Mouse (Mus musculus) small intestine, adult 2 months (tissue): ENCODE measurements at regions not wholly inside any gene's neighbourhood (a gene's known extent, or its start where the extent isn't known, plus 50 kb on each side); places are given as distances from the start of the nearest gene placed in this dataset.

Experiments used
- CTCF ChIP-seq: fragments of 200-500 bp; IDR thresholded peaks from 2 replicates; pipeline ENCODE4 v1.5.1; 2012; ENCODE audit warnings: low read depth, mild to moderate bottlenecking, control low read depth, inconsistent platforms, low read length, moderate library complexity, mixed read lengths; ENCODE audit not compliant: insufficient replicate concordance, insufficient read length; ENCODE audit errors: extremely low read depth
- POLR2A ChIP-seq: fragments of 200-500 bp; IDR thresholded peaks from 2 replicates; pipeline ENCODE4 v1.6.1; 2012; ENCODE audit warnings: low read depth, mild to moderate bottlenecking, control low read depth, inconsistent platforms, low read length, moderate library complexity

DNA sequence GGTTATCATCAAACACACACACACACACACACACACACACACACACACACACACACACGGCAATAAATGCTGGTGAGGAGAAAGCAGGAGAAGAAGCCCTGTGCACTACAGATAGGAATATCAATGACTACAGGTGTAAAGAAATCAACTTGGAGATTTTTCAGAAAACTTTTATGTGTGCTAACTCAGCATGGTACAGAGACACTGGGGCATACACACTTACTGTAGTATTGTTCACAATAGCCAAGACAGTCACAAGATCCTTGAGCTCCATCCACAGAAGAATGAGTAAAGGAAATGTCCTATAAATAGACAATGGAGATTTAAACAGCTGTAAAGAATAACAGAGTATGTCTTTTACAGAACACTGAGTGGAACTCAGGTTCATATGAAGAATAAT, 182.4 kb downstream of the Tm2d1 start:
- TF ChIP-seq CTCF = no peak
- TF ChIP-seq POLR2A = no peak
